Mouse (Mus musculus) kidney, embryonic 16.5 days (tissue): ENCODE measurements around the gene Vmn1r118. TPM values are rescaled to one million over a fixed set of nuclear protein-coding genes. Genes with fewer than 3 reads are reported as not detected.
"Not testable (repeated sequence)": the region's sequence is repeated elsewhere in the genome, so short reads cannot be mapped to it uniquely, and the experiment has no call there.

Experiments used
- ATAC-seq: fragments of 200-750 bp; cut with Nextera tagmentation; 2 replicates; pipeline ENCODE4 v1.8.0; 2017; ENCODE audit warnings: moderate TSS enrichment; ENCODE audit not compliant: low FRiP score, low TSS enrichment
- H3K27ac ChIP-seq: fragments of 300-500 bp; sonication (generic); 2 replicates; pipeline ENCODE4 v1.5.1; 2014; ENCODE audit warnings: low read length
- H3K27me3 ChIP-seq: fragments of 300-500 bp; sonication (generic); 2 replicates; pipeline ENCODE4 v1.6.1; 2014; ENCODE audit warnings: low read length, control low read depth, mixed read lengths; ENCODE audit not compliant: insufficient read depth
- H3K36me3 ChIP-seq: fragments of 300-500 bp; sonication (generic); 2 replicates; pipeline ENCODE4 v1.6.1; 2014; ENCODE audit warnings: low read length, control low read depth, mixed read lengths; ENCODE audit not compliant: insufficient read depth
- H3K4me1 ChIP-seq: fragments of 300-500 bp; sonication (generic); 2 replicates; pipeline ENCODE4 v1.6.1; 2014; ENCODE audit warnings: low read length, control low read depth, mixed read lengths; ENCODE audit not compliant: insufficient read depth
- H3K4me2 ChIP-seq: fragments of 300-500 bp; sonication (generic); replicated peaks from 2 replicates; pipeline ENCODE4 v1.6.1; 2014; ENCODE audit warnings: low read depth, low read length
- H3K4me3 ChIP-seq: fragments of 300-500 bp; sonication (generic); 2 replicates; pipeline ENCODE4 v1.5.1; 2014; ENCODE audit warnings: mild to moderate bottlenecking, low read length
- H3K9ac ChIP-seq: fragments of 300-500 bp; sonication (generic); replicated peaks from 2 replicates; pipeline ENCODE4 v1.6.1; 2014; ENCODE audit warnings: low read length
- H3K9me3 ChIP-seq: fragments of 300-500 bp; sonication (generic); 2 replicates; pipeline ENCODE4 v1.6.1; 2016; ENCODE audit warnings: low read length, control low read depth
- WGBS: fragments of 180-500 bp; shearing (Covaris S2); extraction: QIAGEN DNeasy Blood & Tissue Kit; methylation state at CpG from one replicate; pipeline ENCODE4 v1.1.7; 2014; 5-methylcytosine and 5-hydroxymethylcytosine counted together
- polyA plus RNA-seq: library from polyadenylated mRNA; unstranded; fragments of >200 nt; fragmentation: Nextera tagmentation; extraction: Ambion mirVana; gene quantifications from 2 replicates; pipeline ENCODE4 v1.2.1, GENCODE M21; 2015

Gene Vmn1r118
- polyA plus RNA-seq: not detected in 2 replicates

- H3K4me3 ChIP-seq, ATAC-seq: not testable (repeated sequence)
Measured at GRCm38 (mm10) chr7:20912247-20912646, at the start of gene Vmn1r118. Vmn1r118 (minus strand) TSS chr7:20912347.

GRCm38 (mm10) chr7:20884021-20884420, 28.1 kb downstream of the Vmn1r118 start, which contains the start of gene Vmn1r117:
Vmn1r117 (minus strand) TSS chr7:20884121.
- H3K9ac ChIP-seq, H3K27ac ChIP-seq, H3K4me1 ChIP-seq, H3K4me3 ChIP-seq, H3K9me3 ChIP-seq, H3K27me3 ChIP-seq, H3K4me2 ChIP-seq, H3K36me3 ChIP-seq, ATAC-seq: not testable (repeated sequence)
- no CpG with 5 or more reads among the region's 2 CpGs for WGBS

More at GRCm38 (mm10) chr7:20912247-20912646, at the start of gene Vmn1r118:
- H3K36me3 ChIP-seq, H3K27me3 ChIP-seq, H3K27ac ChIP-seq, H3K9me3 ChIP-seq, H3K4me2 ChIP-seq, H3K4me1 ChIP-seq, H3K9ac ChIP-seq: not testable (repeated sequence)
- no CpG with 5 or more reads among the region's 2 CpGs for WGBS

DNA sequence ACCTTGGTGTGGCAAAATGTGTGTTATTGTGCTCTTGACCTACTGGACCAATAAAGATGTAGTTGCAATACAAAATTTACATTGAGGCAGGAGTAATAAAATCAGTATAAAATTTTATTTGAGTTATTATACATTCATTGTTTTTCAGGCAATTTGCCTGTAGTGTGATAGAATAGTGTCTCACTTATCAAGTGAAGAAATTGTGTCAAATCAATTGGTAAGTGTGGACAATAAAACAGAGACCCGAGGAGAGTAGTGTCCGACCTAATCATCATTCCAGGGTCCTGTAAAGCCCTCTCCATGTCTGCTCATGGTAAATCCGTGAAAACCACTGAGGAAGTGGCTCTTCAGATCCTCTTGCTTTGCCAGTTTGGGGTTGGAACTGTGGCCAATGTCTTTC, 40.2 kb downstream of the Vmn1r118 start, which contains the start of gene Vmn1r116:
TSS of gene Vmn1r116 (plus strand) at position 301 of the 400 bp plus-strand sequence.
- H3K27ac ChIP-seq, H3K4me2 ChIP-seq, H3K4me1 ChIP-seq, H3K9me3 ChIP-seq, H3K4me3 ChIP-seq, ATAC-seq, H3K27me3 ChIP-seq, H3K9ac ChIP-seq, H3K36me3 ChIP-seq: not testable (repeated sequence)
- 56% methylated on average over 2 of the region's 3 CpGs for WGBS

Other genes starting within 250 kb of the Vmn1r118 start
- gene Vmn1r107, start 243.4 kb downstream of the Vmn1r118 start, polyA plus RNA-seq: not detected in 2 replicates
- gene Vmn1r111, start 209.1 kb downstream of the Vmn1r118 start, polyA plus RNA-seq: not detected in 2 replicates
- not detected in 2 replicates for gene Gm10668, start 181.7 kb downstream of the Vmn1r118 start, polyA plus RNA-seq
- gene Vmn1r112, start 141.2 kb downstream of the Vmn1r118 start, polyA plus RNA-seq: not detected in 2 replicates
- gene Vmn1r113, start 125.1 kb downstream of the Vmn1r118 start, polyA plus RNA-seq: not detected in 2 replicates
- gene Vmn1r114, start 100.2 kb downstream of the Vmn1r118 start, polyA plus RNA-seq: not detected in 2 replicates
- not detected in 2 replicates for gene Vmn1r115, start 67.4 kb downstream of the Vmn1r118 start, polyA plus RNA-seq
- gene Vmn1r116, start 40.1 kb downstream of the Vmn1r118 start, polyA plus RNA-seq: not detected in 2 replicates
- gene Vmn1r117, start 28.2 kb downstream of the Vmn1r118 start, polyA plus RNA-seq: not detected in 2 replicates
- not detected in 2 replicates for gene Vmn1r119, start 100.1 kb upstream of the Vmn1r118 start, polyA plus RNA-seq
- gene Vmn1r120, start 141.4 kb upstream of the Vmn1r118 start, polyA plus RNA-seq: not detected in 2 replicates
- gene Vmn1r121, start 186.2 kb upstream of the Vmn1r118 start, polyA plus RNA-seq: not detected in 2 replicates
- gene Vmn1r122, start 221.8 kb upstream of the Vmn1r118 start, polyA plus RNA-seq: not detected in 2 replicates
- gene Vmn1r123, start 249.8 kb upstream of the Vmn1r118 start, polyA plus RNA-seq: not detected in 2 replicates